Mouse (Mus musculus): ENCODE data around the gene Faim.

Faim gene

DNA sequence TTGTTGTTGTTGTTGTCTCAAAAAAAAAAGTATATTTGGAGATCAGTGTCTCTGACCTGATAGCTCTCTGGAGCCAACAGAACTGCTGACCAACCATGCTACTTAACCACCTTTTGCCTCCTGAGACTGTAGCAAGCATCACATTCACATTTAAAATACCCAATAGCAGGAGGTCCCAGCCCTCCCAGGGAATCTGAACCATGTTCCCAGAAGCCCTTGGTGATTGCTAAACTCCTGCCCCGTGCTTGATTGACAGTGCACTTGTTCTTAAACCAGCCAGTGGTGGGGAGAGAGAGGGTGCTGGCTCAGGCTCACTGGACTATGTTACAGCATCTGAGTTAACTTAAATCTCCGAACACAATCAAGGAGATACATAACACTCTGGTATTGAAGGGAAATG is 11.3 kb upstream of the Faim start:
- no peak for DNase-seq (ENCODE audit: low read depth, low spot score)

DNA sequence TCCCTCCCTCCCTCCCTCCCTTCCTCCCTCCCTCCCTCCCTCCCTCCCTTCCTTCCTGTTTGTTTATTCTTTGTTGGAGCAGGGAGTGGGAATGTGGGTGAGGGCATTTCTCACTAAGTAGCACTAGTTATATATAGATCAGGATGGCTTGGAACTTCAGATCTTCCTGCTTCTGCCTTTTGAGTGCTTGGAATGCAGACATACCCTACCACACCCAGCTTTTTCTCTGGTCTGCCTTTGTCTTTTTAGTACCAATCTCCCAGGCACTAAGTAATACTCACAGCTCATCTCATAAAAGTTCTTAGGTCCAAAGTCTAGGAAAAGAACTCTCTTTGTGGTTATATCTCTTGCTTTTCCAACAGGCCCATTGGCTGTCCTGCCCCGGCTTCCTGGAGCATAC is 10.1 kb upstream of the Faim start:
- DNase-seq (ENCODE audit: low read depth, low spot score), result no peak

DNA sequence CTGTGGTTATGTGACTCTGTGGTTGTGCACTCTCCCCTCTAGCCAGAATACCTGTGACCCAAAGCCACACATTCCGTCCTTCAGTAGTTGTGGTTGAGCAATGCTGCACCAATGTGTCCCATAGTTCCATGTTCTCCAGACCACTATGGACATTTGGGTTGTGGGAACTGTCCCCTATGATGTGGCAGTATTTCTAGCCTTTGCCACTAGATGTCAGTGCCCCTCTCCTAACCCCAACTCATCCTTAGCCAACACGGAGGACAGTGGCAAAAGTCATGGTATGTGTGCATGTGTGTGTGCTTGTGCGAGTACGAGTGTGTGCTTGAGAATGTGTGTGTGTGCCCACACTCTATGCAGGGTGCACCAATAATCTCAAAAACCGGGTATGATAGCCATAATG is 9.7 kb upstream of the Faim start:
- no peak for DNase-seq (ENCODE audit: low read depth, low spot score)

DNA sequence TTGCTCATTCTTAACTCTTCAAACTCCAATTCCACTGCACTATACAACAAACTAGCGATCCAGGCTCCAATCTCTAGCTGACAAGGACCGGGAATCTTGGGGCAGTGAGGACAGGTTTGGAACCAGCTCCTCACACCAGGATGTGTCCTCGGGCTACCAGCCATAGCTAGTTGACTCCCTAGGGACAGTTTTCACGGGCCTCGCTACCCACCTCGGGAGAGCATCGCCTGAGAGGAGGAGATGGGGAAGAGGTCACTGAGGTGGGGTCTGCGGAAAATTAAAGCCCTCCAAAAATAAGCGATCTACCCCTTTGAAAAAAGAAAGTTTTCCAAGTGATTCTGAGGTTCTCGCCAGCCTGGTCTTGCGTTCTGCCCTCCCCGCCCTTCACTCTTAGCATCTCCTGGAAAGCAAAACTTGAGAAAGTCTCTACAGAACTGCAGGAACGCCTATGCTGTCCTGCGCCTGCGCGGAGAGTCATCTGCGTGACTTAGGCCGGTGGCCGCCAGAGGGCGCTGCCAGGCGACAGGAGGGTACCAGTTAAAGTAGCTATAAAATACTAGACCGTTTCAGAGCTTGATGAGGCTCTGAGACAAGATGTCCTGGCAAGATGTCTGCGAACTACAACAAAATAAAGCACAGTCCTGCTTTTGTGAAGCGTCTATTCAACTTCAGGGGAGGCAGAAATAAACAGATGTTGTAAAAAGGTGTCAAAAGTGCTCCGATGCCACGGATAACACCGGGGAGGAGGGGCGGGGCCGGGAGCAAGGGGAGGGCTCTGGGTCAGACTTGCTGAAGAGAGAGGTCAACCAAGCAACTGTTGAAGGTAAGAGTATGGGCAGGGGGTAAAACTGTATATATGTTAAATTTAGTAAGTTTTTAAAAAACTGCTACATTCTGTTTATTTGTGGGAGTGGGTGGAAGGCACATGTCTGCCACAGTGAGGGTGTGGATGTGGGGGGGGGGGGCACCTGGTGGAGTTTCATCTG is 6.4 kb upstream of the Faim start:
- DNase-seq (ENCODE audit: low read depth, low spot score), result peak; percentile 93

DNA sequence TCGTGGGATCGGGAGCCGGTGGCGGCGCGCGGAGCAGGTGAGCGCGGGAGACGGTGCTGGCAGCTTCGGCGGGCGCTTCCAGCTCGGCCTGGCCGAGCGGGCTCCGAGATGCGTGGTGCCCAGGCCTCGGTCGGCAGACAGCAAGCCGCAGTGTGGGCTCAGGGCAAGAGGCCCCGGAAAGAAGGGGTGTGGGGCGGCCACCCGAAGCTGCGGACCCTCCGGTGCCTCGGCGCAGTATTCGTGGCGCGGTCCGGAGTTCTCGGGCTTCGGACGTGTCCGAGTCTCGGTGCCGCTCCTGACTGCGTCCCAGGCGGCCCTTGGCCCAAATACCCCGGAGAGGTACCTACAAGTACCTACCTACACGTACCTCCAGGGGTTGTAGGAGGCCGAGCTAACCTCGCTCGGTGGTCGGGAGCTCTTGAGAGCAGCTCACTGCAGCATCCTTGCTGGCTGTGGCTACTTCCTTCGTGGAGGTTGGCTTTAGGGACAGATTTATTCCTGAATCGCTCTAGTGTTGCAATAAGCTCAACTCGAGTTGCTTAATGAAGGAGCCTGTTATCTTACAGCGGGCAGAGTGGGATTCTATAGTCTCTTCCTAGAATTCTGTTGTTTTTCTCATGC is 413 bp downstream of the Faim start:
- DNase-seq (ENCODE audit: low read depth, low spot score), result no peak

DNA sequence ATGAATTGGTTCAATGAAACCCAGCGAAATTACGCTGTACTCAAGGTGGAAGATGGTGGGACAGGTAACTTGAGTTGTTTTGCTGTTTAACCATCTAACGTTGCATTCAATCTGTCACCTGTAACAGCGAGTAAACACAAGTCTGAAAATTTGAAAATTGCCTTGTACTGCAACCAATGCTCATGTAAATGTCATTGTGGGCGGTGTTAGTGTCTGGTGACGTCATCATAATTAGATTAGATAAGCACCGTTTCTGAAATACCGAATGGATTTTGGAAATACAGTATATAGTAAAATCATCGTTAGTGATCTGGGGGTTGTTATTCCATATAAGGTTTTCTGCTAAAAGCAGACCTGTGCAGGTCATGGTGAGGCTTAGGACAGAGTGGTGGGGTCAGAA is 958 bp downstream of the Faim start:
- no peak for DNase-seq (ENCODE audit: low read depth, low spot score)

DNA sequence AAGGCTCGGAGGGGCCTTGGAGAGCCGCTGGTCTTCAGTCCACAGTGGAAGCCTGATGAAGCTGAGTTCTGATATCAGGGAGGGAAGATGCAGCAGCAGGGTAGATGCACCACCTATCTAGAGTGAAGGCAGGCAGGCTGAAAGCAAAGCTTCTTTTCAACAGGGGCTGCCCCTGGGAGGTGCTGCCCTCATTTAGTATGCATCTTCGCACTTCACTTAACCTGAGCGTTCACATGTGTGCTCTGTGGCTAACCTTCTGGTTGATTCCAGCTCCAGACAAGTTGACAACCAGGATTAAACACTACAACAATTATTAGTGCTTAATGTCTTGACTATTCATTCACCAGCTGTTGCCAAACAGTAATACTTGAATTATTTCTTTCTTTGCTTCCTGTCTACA is 7.9 kb downstream of the Faim start:
- DNase-seq (ENCODE audit: low read depth, low spot score), result no peak

DNA sequence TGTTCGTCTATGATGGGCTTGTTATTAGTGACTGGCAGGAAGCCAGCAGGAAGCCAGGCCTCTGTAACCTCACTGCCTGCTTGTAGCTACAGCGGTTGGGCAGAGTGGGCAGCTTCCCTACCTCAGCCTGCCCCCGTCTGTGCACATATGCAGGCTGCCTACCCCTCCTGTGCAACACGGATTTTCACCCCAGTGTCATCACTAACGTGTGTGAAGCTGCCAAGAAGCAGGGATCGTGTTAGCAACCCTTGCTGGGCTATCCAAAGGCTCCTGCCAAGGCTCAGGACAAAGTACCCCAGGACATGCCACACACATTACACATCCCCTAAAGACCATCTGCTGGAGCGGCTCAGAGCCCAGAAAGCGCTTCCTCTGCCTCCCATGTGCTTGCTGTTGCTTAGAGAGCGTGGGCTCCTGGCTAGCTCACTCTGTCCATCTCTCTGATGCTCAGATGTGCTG is 13.7 kb downstream of the Faim start:
- no peak for DNase-seq (ENCODE audit: low read depth, low spot score)

DNA sequence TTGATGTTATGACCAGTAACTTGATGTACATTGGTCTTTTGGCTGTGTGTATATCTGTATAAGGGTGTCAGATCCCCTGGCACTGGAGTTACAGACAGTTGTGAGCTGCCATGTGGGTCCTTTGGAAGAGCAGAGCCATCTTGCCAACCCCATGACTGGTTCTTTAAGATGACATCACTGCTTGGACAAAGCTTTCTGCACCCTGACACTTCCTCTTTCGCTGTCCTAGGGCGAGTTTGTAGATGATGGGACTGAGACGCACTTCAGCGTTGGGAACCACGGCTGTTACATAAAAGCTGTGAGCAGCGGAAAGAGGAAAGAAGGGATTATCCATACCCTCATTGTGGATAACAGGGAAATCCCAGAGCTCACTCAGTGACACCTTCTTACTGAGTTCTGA is 15.2 kb downstream of the Faim start:
- no peak for DNase-seq (ENCODE audit: low read depth, low spot score)

DNA sequence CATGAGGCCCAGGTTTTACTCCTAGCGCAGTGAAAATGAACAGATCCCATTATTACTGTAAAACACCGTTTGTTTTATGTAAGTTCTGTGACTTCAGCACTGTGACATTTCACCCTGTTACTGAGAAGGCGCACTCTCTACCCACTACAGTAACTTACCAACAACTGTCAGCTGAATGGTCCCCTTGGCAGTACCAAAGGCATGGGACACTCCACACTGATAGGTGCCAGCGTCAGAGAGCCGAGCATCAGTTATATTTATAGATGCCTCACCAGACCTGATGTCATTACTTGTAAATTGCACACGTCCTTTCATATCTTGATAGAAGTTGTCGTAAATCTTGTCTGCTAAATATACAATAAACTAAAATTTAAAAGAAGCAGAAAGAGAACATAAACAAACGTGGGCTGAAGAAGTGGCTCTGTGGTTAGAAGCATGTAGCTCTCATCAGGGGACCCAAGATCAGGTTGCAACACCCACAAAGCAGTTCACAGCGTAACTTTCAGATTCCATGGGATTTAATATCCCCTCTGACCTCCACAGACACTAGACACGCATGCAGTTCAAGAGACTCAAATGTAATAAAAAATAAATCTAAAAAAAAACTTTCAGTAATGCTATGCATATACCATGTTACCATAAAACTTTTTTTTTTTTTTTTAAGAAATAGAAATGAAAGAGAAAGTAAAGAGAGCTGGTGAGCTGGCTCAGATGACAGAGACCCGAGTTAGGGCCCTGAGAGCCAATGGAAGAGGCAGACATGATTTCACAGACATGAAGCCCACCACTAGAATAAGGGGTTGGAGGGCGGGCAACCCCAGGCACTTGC is 23.1 kb downstream of the Faim start:
- DNase-seq (ENCODE audit: low read depth, low spot score), result no peak

DNA sequence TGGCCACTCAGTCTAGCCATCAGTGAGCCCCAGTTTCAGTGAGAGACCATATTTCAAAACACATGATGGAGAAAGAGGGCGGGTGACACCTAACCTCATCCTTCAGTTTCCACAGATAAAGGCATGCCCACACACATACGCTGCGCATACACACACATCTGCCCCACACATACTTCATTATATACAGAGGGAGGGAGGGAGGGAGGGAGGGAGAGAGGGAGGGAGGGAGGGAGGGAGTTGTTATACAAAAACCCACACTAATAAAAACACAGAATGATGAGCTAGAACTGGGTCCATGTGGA is 23.7 kb downstream of the Faim start:
- DNase-seq (ENCODE audit: low read depth, low spot score), result no peak

DNA sequence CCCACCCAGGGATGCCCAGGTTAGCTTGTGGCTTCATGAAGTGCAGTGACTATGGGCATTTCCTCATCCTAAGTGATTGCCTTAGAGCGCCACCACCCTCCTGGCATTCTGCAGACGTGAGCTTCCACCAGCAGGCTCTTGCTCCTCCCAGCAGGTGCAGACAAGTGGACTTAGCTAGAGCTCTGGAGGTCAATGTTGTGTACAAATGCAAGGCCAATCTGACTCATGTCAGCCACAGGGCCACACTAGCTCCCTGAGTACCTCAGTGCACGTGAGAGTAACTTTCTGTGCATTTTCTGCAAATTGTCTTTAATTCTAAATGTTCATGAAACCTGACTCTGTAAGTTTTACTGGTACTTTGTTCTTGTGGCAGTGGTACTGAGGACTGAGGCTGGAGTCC is 30.1 kb downstream of the Faim start:
- no peak for DNase-seq (ENCODE audit: low read depth, low spot score)

DNA sequence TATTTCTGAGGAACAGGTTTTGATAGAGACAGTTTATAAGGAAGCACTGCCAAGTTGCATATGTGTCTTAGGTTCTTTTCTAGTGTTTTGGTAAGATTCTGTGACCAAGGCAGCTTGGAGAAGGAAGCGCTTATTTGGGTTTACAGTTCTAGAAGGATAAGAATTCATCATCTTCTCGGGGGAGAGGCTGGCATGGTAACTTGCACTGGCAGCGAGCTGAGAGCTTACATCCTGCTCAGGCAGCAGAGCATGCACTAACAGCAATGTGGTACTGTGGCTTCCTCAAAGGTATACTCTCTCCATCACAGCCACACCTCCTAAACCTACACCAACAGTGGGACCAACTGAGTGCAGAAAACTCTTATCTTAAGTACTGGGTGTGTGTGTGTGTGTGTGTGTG is 30.6 kb downstream of the Faim start:
- no peak for DNase-seq (ENCODE audit: low read depth, low spot score)

DNA sequence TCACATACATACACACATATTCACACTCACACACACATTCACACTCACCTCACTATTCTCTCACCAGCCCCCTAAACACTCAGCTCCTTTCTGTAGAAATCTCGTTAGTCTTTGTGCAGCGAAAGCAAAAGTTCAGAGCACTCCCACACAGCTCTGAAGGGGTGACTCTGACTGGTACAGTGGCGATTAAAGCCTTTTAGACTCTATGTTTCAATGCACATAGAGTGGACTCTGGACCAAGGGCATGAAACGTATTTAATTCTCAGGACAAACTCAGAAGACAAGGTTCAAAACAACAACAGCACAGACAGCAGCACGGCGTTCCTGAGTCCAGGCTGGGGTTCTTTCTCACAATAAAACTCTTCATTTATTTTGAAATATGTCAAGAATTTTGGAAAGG is 31.5 kb downstream of the Faim start:
- DNase-seq (ENCODE audit: low read depth, low spot score), result no peak

DNA sequence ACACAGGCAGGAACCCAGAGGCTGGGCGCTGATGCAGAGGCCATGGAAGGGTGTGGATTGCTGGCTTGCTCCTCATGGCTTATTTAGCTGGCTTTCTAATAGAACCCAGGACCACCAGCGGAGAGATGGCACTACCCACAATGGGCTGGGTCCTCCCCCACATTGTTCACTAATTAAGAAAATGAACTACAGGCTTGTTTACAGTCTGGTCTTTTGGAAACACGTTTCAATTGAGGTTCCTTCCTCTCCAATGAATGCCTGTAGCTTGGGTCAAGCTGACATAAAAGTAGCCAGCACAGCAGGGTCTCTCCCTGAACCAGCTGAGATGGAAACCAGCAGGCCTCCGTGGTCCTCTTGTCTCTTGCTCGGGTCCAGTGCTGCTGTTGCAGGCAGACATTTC is 35.0 kb downstream of the Faim start:
- DNase-seq (ENCODE audit: low read depth, low spot score), result no peak

DNA sequence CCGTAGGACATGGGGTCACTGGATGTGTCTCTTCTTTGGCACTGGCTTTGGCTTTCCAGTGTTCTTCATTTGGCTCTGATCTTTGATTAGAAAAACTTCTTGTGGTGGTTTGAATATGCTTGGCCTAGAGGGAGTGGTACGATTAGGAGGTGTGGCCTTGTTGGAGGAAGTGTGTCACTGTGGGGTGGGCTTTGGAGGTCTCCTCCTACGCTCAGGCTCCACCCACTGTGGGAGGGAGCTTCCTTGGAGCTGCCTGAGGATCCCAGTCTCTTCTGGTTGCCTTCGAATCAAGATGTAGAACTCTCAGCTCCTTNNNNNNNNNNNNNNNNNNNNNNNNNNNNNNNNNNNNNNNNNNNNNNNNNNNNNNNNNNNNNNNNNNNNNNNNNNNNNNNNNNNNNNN is 35.6 kb downstream of the Faim start:
- no peak for DNase-seq (ENCODE audit: low read depth, low spot score)

DNA sequence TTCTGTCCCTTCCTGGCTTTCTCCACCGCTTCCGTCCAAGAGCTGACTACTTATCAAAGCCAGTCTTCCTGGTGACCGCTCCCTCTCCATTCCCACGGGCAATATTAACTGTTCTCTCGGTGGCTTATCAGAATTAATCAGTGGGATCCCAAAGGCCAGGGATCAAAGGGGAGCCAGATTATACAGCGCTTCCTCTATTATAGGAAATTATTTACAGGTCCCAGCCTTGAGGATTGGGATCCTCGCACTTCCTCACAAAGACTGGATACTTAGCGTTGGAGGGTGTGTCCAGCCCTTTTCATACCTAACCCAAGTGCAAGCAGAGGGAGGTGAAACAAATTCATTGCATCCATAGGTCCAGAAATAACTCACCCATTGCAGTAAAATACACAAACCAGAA is 45.9 kb downstream of the Faim start:
- DNase-seq (ENCODE audit: low read depth, low spot score), result no peak

DNA sequence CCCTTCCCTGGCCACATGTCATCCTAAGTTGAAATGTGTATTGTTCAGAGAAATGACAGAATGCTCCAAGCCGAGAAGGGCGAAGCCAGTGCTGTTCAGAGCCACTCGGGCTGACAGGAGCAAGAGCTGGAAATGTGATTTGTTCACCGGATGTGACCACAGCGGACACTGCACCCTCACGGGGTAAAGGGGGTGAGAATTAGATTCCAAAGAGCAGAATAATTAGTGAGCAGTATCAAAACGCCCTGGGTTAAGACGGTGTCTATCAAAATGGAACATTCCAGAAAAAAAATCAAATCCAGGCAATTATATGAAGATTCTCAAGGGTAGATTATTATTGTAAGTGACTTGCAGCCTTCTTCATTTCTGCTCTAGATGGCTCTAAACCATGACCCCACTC is 47.9 kb downstream of the Faim start:
- no peak for DNase-seq (ENCODE audit: low read depth, low spot score)

DNA sequence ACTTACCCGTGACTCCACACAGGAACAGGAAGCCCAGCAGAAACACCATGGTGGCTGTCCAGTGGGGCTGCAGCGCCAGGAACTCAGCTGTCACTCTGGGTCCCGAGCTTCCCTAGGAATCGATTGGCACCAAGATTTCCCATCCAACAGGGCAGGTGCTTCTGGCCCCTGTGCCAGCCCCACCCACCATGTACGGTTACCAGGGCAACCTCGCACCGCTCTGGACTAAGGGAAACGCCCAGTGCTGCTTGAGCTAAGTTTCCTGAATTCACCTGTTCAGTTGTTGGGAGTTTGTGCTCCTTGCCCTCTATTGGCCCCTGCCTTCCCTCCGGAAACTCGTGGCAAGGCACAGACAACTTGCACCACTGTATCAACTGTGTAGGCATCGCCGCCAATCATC is 49.4 kb downstream of the Faim start, which contains the start of gene Gm1123:
Gene Gm1123 (minus strand): TSS at position 141 of the 400 bp plus-strand sequence.
- no peak for DNase-seq (ENCODE audit: low read depth, low spot score)

DNA sequence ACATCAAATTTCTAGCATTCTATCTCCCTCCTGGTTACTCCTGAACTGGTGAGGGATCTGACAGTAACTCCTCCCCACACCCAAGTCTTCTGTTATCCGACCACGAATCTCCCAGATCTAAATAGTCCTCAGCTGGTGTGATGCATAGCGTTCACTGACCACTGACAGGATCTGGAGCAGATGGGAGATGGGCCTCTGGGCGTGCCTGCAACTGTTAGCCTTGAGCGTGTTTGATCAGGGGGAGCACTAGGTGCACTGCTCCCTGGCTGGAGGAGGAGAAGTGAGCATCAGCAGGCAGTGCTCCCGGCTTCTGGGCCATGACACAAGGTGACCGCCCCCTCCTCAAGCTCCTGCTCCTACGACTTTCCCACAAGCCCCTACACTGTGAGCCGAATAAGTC is 55.8 kb downstream of the Faim start:
- no peak for DNase-seq (ENCODE audit: low read depth, low spot score)

DNA sequence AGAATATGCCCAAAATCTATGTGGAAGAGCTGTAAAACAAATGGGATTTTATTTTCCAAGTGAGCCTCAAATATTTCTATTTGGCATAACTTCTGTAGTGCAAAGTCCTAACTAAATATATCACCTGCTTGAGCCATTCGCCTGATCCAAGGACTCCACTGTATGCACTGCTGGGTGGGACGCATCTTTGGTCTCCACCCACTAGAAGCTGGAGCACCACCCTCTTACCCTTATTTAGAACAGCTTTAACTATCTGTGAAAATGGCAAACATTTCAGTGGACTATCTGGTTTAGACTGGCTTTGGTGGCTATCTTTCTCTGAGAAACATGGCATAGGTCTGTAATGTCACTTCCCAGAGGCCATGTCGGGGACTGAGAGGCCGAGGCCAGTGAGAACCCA is 56.5 kb downstream of the Faim start:
- DNase-seq (ENCODE audit: low read depth, low spot score), result no peak

DNA sequence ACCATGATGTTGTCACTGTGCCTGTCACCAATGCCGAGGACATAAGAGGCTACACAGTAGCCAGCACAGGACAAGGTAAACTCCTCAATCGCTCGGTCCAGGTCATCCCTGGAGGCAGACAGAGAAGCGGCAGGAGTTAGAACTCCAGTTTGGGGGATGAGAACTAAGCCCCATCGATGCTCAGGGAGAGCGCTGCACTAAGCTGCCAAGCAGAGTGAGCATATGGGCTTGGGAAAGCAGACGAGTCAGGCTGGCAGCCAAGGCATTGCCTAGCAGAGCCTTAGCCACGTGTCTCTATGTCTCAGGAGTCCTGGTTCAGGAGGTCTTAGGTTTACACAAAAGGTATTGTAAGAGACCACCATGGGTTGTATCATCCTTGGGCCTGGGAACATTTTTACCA is 58.6 kb downstream of the Faim start:
- no peak for DNase-seq (ENCODE audit: low read depth, low spot score)
